Mouse (Mus musculus): ENCODE results near the gene Cpeb4. TPM values are rescaled to one million over a fixed set of nuclear protein-coding genes. Genes with fewer than 3 reads are reported as not detected.

The Cpeb4 gene
- total and polyA plus RNA-seq, 2 experiments from 2014 or later, result 15.8 to 75.7 TPM

GRCm38 (mm10) chr11:31940898-31941639 is 69.1 kb downstream of the Cpeb4 start:
- Histone ChIP-seq H3K27ac (peak overlapping the region; percentile 78), H3K4me3 (ENCODE audit: low read length) (no peak overlapping the region), H3K4me1 (ENCODE audit: insufficient read depth, low read length) (peaks cover 18% of the 10 kb centered on the region), H3K27me3 (ENCODE audit: insufficient read depth, low read length) (no peaks in the 10 kb centered on the region), H3K9me3 (ENCODE audit: low read length) (no peaks in the 10 kb centered on the region), H3K36me3 (ENCODE audit: insufficient read depth, low read length) (no peaks in the 10 kb centered on the region), H3K9ac (replicated peaks; ENCODE audit: low read length) (0 out of 2 replicates have a peak overlapping the region, but pooled peaks have one; percentile 3), H3K4me2 (ENCODE audit: low read depth, low read length) (peak overlapping the region; percentile 30; the same call in 1 of the 2 replicates)
- TF ChIP-seq CTCF (IDR thresholded peaks at IDR 0.05; ENCODE audit: low read depth), result 0 out of 2 replicates have a peak, but pooled peaks have one; percentile 6
- whole genome bisulfite sequencing, result 45% methylated on average over 13 of the region's 13 CpGs
- DNase-seq (ENCODE audit: low spot score) (peak; percentile 93), ATAC-seq (peak; percentile 85)

GRCm38 (mm10) chr11:31941640-31942638 is 69.9 kb downstream of the Cpeb4 start:
- peak overlapping the region; percentile 63 for H3K27ac ChIP-seq
- H3K4me2 ChIP-seq (ENCODE audit: low read depth, low read length), result no peak overlapping the region
- H3K9ac ChIP-seq (replicated peaks; ENCODE audit: low read length), result no peak overlapping the region
- H3K4me3 ChIP-seq (ENCODE audit: low read length), result no peak overlapping the region
- no peaks in the 10 kb centered on the region for H3K27me3 ChIP-seq (ENCODE audit: insufficient read depth, low read length)
- peak; percentile 58 for TF ChIP-seq CTCF (IDR thresholded peaks at IDR 0.05; ENCODE audit: low read depth)
- WGBS, result 54% methylated on average over 4 of the region's 4 CpGs
- peak; percentile 57 for DNase-seq (ENCODE audit: low spot score)
- peak; percentile 63 for ATAC-seq
- no peaks in the 10 kb centered on the region for H3K36me3 ChIP-seq (ENCODE audit: insufficient read depth, low read length)
- peaks cover 18% of the 10 kb centered on the region for H3K4me1 ChIP-seq (ENCODE audit: insufficient read depth, low read length)
- no peaks in the 10 kb centered on the region for H3K9me3 ChIP-seq (ENCODE audit: low read length)

DNA sequence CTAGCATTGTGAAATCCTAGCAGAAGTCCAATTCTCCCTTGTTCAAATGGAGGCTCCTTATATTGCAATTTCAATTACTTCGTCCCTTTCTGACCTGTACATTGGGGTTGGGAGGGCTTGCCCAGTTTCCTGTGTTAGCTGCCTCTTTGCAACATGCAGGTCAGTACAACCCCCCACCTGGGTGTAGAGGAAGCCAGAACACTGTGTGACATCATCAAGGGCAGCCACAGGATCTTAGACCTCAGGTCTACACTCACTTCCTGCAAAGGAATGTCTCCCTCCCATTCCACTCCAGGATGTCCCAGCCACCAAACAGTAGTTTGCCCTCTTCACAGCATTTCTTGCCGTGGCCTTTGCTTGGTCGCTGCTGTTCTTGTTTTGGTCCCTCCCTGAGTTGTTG is 73.5 kb downstream of the Cpeb4 start:
- no peak overlapping the region for H3K4me3 ChIP-seq (ENCODE audit: low read length)
- no peak overlapping the region for H3K27ac ChIP-seq
- H3K9ac ChIP-seq (replicated peaks; ENCODE audit: low read length), result no peak overlapping the region
- H3K4me2 ChIP-seq (ENCODE audit: low read depth, low read length), result no peak overlapping the region
- H3K27me3 ChIP-seq (ENCODE audit: insufficient read depth, low read length), result no peaks in the 10 kb centered on the region
- TF ChIP-seq CTCF (IDR thresholded peaks at IDR 0.05; ENCODE audit: low read depth), result no peak
- H3K9me3 ChIP-seq (ENCODE audit: low read length), result no peaks in the 10 kb centered on the region
- 92% methylated on average over 3 of the region's 3 CpGs for WGBS
- DNase-seq (ENCODE audit: low spot score) (no peak), ATAC-seq (no peak)
- H3K4me1 ChIP-seq (ENCODE audit: insufficient read depth, low read length), result peaks cover 17% of the 10 kb centered on the region
- no peaks in the 10 kb centered on the region for H3K36me3 ChIP-seq (ENCODE audit: insufficient read depth, low read length)

DNA sequence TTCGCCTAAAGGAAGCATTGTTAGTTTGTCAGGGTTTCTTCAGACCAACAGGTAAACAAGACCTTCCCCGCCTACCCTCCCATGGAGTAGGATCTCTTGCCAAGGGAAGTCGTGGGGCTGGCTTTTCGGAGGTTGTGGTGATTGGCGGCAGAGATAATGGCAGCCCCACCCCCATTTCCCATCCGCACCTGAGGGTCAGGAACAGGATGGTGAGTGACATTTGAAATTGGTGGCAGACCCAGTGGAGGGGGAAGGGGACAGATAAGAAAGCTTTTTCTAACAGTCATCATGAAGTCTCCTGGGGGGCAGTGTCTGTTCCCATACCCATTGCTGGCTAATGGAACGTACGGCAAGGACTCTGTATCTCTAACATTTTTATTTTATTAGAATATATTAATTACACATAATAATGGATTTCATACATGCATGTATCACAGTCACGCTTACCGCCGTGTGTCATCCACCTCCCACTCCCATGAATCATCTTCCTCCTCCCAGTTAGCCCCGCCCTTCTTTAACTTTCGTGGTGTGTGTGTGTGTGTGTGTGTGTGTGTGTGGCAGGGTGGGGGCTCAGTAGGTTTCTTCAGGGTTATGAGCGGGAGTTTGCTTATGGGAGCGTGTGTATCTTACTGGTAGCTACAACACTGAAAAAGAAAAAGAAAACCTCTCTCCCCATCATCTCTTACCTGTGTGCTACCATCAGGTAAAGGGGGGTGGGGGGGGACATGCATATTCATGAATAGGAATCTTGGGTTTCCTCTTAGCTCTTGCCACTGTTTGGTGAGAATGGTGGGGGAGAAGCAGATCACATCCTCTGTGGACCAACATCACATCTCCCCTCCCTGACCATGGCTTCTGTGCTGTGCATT is 76.7 kb downstream of the Cpeb4 start:
- WGBS, result 12% methylated on average over 15 of the region's 15 CpGs
- Histone ChIP-seq H3K27me3 (ENCODE audit: insufficient read depth, low read length) (no peaks in the 10 kb centered on the region), H3K9me3 (ENCODE audit: low read length) (no peaks in the 10 kb centered on the region), H3K4me2 (ENCODE audit: low read depth, low read length) (peak overlapping the region; percentile 63), H3K4me3 (ENCODE audit: low read length) (peak overlapping the region; percentile 37), H3K36me3 (ENCODE audit: insufficient read depth, low read length) (no peaks in the 10 kb centered on the region), H3K9ac (replicated peaks; ENCODE audit: low read length) (no peak overlapping the region; the same call in 1 of the 2 replicates), H3K4me1 (ENCODE audit: insufficient read depth, low read length) (no peaks in the 10 kb centered on the region), H3K27ac (peak overlapping the region; percentile 56; the same call in 1 of the 2 replicates)
- no peak for TF ChIP-seq CTCF (IDR thresholded peaks at IDR 0.05; ENCODE audit: low read depth)
- DNase-seq (ENCODE audit: low spot score) (peak; percentile 28), ATAC-seq (peak; percentile 65)

DNA sequence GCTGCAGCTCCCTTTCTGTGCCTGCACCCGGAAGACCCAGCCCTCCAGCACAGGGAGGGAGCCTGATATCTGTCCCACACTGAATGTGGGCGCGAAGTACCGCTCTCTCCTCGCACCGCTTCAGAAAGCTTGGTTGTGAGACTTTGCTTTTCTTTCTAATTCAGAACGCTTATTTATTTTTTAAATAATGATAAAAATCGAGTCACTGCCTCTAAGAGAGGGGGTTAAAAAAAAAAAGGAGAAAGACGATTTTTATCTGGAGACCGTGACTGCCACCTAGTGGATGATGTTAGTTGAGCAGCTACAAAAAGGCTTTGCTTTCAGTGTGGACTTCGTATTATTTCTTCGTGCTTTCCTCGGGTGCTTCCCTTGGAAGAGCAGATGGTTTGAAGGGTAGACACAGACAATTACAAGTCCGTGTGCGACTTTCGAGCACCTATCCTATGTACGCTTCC is 77.3 kb downstream of the Cpeb4 start:
- peak overlapping the region; percentile 37 for H3K4me3 ChIP-seq (ENCODE audit: low read length)
- 1% methylated on average over 17 of the region's 17 CpGs for WGBS
- no peaks in the 10 kb centered on the region for H3K9me3 ChIP-seq (ENCODE audit: low read length)
- no peaks in the 10 kb centered on the region for H3K36me3 ChIP-seq (ENCODE audit: insufficient read depth, low read length)
- no peak overlapping the region for H3K9ac ChIP-seq (replicated peaks; ENCODE audit: low read length)
- peak; percentile 78 for ATAC-seq
- H3K27ac ChIP-seq, result peak overlapping the region; percentile 56; the same call in 1 of the 2 replicates
- H3K27me3 ChIP-seq (ENCODE audit: insufficient read depth, low read length), result no peaks in the 10 kb centered on the region
- DNase-seq (ENCODE audit: low spot score), result peak; percentile 94
- TF ChIP-seq CTCF (IDR thresholded peaks at IDR 0.05; ENCODE audit: low read depth), result peak; percentile 87
- no peaks in the 10 kb centered on the region for H3K4me1 ChIP-seq (ENCODE audit: insufficient read depth, low read length)
- H3K4me2 ChIP-seq (ENCODE audit: low read depth, low read length), result peak overlapping the region; percentile 63

- no peak overlapping the region for H3K27ac ChIP-seq
- no peaks in the 10 kb centered on the region for H3K36me3 ChIP-seq (ENCODE audit: insufficient read depth, low read length)
- H3K4me2 ChIP-seq (ENCODE audit: low read depth, low read length), result no peak overlapping the region
- no peak for TF ChIP-seq CTCF (IDR thresholded peaks at IDR 0.05; ENCODE audit: low read depth)
- no peak overlapping the region for H3K9ac ChIP-seq (replicated peaks; ENCODE audit: low read length)
- no peaks in the 10 kb centered on the region for H3K9me3 ChIP-seq (ENCODE audit: low read length)
- no peak overlapping the region for H3K4me3 ChIP-seq (ENCODE audit: low read length)
- no peak for DNase-seq (ENCODE audit: low spot score)
- no peak for ATAC-seq
- no peaks in the 10 kb centered on the region for H3K4me1 ChIP-seq (ENCODE audit: insufficient read depth, low read length)
- H3K27me3 ChIP-seq (ENCODE audit: insufficient read depth, low read length), result no peaks in the 10 kb centered on the region
Observed at GRCm38 (mm10) chr11:31960071-31960470, 88.1 kb downstream of the Cpeb4 start.
